Mouse (Mus musculus) 3T3-L1 (cell line): Measurements from ENCODE around the gene Ankrd16.

Experiments used
- DNase-seq: peaks from one replicate; pipeline ENCODE4 v3.0.0-alpha.2; 2015; ENCODE audit warnings: low read depth, low spot score

Gene Ankrd16

DNA sequence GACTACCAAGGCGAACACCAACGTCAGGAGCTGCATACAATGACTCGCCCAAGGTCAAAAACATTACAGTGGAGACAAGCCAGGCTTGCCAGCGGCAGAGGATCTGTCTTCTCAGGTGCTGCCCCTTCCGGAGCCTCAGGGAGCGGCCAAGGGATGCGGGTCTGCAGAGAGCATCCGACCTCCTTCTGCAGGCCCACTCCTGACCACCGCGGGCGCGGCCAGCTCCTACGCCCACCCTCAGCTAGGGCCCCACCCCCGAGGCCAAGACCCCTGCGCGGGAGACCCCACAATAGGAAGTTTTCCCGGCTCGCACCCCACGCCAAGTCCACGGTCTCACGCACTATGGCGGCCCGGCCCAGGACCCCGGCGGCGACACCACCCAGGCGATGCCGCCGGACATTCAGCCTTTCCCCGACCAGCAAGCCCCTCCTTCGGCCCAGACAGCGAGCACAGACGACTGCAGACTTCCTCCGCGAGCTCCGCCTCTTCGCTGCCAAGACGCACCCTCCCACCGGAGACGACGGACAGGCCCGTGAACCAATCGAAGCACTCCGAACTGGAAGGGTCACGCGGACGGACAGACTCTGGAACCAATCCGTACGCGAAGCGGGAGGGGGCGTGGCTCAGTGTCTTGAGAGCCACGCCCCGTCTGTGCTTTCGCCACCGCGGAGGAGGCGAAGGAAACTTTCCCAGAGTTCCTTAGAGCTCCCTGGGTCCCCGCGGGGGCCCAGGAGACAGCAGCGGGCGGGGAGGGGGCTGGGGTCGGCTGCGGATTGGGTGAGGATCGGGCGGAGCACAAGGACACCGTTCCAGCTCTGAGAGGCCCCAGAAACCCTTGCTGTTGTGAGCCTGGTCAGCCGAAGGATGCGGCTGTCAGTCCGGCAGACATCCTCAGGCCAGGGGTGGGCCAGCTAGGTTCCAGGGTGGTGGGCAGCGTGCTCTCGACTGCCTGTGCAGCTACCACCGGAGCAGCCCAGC lies at the start of gene Ankrd16, which contains the start of gene Fbh1:
TSS of gene Ankrd16 (plus strand) at position 786 of the 978 bp plus-strand sequence.
TSS of gene Fbh1 (minus strand) at position 492 of the 978 bp plus-strand sequence.
- DNase-seq: peak; percentile 99

- DNase-seq: peak; percentile 28
These were observed 48.6 kb upstream of the Ankrd16 start for GRCm38 (mm10) chr2:11729091-11729490.

DNA sequence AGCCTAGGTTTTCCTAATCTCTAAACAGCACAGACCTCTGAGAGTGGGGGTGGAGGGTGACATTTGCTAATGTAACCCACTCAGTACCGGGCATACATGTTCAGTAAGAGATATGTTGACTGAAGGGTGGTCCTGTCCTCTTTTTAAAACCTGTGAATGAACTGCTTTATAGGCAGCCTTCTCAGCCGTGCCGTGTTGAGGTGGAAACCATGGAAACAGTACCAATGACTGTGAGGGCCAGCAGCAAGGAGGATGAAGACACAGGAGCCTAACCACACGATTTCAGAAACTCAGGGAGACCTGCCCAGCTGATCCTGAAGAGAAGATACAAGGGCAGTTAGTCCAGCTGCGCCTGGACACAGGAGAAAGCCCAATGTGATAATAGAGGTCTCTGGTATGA lies 44.7 kb upstream of the Ankrd16 start:
- no peak for DNase-seq

- DNase-seq: no peak
These were observed 41.8 kb upstream of the Ankrd16 start for GRCm38 (mm10) chr2:11735853-11736252.

- DNase-seq: no peak
These were observed 38.9 kb upstream of the Ankrd16 start for GRCm38 (mm10) chr2:11738794-11739193.

GRCm38 (mm10) chr2:11739516-11740051 lies 38.1 kb upstream of the Ankrd16 start:
- DNase-seq: no peak

- no peak for DNase-seq
These were observed 15.1 kb upstream of the Ankrd16 start for GRCm38 (mm10) chr2:11762541-11762940.

DNA sequence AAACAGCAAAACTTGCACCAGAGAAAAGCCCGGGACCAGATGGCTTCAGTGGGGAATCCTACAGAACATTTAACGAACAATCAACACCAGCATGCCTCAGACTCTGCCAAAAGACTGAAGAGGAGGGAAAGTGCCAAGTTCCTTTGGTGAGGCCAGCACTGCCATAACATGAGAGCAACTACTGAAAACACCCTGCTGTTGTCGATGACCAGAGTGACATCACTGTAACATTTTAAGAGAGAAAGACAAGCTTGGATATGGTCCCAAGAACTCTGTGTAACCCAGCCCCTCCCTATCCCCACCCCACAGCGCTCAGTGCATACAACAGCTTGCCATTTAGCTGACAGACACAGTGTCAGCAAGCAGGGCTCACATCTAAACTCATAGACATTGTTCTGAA lies 12.0 kb upstream of the Ankrd16 start:
- no peak for DNase-seq

DNA sequence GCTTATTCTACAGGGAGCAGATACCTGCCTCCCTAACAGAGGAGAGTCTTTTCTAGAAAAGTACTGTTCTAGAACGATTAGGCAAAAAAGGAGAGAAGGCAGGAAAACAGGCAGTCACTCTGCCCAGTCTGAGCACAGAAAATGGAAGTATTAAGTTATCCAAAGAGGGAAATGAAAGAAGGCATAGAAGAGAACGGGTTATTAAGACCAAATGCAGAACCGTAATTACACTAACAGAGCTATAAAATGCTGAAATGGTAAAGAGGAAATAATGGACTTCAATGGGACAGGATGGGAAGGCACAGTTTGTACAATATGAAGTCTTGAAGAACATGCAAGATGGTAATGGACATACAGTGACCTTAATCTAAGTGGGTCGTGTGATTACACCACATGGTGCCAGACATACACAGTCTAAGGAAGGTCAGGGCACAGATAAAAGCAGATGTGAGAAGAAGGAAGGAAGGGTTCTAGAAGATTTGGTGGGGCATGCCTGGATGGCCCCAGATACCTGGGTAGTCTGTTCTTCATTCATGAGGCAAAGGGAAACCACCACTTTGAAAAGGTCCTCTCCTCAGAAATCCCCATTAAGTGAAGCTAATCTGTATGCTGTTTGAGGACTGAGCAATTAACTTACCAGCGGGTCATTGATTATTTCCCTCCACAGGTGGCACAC lies 11.1 kb upstream of the Ankrd16 start:
- DNase-seq: no peak

DNA sequence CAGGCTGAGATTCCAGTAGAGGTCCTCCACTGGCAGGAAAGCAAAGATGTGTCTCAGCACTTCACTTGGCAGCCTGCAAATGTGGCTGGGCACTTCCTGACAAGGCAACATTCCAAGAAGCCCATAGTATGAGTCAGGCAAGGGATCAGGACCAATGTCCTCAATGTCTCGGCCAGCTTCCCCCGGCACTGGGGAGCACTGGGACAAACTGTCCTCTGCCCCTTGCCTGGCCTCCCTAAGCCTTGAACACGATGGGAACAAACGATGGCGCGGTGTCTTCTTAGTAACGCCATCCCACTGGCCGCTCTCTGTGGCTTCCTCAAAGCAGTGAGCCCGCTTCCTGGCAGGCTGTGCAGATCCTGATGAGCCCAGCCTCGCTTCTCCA lies 10.5 kb upstream of the Ankrd16 start:
- DNase-seq: peak; percentile 54

- DNase-seq: no peak
These were observed 6.0 kb upstream of the Ankrd16 start for GRCm38 (mm10) chr2:11771701-11772100.

DNA sequence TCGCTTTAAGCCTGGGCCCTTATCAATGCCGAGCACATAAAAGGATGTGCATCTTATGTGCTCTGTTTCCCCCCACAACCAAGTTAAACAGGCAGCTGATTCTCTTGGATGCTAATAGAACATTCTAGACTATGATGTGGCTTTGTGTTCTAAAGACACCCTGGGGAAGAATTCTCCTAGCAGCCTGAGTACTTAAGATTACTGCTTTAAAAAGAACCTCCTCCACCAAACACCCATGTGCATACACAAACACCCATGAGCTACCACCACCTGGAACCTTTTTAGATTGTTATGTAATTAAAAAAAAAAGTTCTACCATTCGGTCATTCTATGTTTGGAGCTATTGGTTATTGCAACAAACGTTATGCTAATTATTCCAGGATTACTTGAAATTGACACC lies 5.3 kb upstream of the Ankrd16 start:
- DNase-seq: no peak

GRCm38 (mm10) chr2:11774426-11774825 lies 3.2 kb upstream of the Ankrd16 start:
- no peak for DNase-seq

DNA sequence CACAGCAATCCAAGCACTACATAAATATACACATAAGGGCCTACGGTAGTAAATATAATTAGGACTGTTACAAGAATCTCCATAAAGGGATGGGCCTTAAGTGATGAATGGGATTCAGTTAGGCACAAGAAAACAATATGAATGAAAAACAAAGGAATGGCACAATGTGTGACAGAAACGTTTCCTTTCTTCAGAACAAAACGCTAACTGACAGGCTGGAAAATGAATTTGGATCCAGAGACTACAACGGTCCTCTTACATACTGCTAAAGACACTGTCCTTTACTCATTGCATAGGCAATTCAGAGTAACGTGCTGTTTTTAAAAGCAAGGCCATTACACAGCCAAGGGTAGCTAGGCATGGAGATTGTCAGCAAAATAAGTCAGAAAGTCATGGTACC lies 2.6 kb upstream of the Ankrd16 start:
- DNase-seq: no peak

- DNase-seq: no peak
These were observed 1.3 kb upstream of the Ankrd16 start for GRCm38 (mm10) chr2:11776415-11776814.

DNA sequence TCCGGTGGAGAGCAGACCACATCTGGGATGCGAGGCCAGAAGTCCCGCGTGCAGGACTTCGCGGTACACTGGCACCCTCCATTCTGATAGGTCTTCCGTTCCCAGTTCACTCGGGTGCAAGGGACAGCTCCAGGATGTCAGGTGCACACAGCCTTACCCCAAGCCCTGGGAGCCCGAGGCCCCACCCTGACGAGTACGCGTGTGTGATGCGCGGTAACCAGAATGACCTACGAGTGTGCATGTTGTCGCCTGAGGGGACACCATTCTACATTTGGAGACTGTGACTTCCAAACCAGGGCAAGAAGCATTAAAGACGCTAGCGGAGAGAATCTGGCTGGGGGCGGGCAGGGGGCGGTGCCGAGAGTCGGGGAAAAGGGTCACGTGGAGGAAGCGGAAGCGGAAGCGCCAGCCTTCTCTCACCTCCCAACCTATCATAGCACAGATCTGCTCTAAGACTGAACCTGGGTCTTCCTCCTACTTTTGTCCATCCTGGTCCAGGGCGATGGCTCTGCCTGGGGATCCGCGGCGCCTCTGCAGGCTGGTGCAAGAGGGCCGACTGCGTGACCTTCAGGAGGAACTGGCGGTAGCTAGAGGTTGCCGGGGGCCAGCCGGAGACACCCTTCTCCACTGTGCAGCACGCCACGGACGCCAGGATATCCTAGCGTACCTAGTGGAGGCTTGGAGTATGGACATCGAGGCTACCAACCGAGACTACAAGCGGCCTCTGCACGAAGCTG lies 579 bp downstream of the Ankrd16 start:
- DNase-seq: peak; percentile 95

DNA sequence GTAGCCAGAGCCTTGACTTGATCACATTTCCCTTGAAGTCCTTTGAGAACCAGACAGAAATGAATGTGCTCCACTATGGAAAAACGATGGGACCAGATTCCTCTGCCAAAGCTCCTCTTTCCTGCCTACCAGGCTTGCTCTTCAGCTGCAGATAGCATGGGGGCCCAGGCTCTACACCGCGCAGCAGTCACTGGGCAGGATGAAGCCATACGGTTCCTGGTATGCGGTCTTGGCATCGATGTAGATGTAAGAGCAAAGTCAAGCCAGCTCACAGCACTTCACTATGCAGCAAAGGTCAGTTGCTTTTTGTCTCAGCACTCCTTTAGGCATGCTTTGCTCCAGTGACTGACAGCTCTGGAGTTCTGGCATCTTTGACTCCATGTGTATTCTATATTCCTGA lies 6.5 kb downstream of the Ankrd16 start:
- DNase-seq: no peak

DNA sequence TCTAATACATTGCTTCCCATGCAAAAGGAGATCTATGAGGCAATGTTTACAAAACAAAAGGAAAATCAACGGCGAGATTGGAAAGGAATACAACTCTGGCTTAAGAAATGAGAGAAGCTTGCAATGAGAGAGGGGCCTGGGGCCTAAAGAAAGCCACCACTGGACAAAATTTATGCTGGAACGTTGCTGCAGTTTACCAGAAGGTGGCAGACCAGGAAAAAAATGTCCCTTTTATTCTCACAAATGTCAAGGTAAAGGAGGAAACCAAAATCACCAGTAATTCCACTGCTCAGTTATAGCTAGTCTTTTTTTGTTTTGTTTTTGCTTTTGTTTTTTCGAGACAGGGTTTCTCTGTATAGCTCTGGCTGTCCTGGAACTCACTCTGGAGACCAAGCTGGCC lies 17.0 kb downstream of the Ankrd16 start:
- peak; percentile 38 for DNase-seq

DNA sequence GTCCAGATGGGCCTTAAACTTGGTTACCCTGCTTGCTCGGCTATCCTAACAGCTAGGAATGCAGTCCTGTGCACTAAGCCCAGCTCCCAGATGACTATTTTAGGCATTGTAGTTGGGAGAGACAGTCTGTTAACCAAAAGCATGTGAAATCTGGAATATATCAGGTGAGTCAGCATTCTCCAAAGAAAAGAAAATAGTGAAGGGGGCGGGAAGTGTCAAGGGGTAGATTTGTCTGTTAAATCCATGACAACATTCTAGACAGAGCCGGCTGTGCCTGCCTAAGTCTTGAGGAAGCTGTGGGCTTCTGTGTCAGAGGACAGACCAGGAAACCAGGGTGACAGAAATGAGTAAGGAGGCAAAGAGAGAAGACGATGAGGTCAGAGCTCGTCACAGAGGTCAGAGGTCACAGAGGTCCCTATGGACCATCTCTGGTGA lies 20.3 kb downstream of the Ankrd16 start:
- peak; percentile 93 for DNase-seq

GRCm38 (mm10) chr2:11801299-11801930 lies 23.7 kb downstream of the Ankrd16 start:
- no peak for DNase-seq
